Mouse (Mus musculus) olfactory bulb, adult 2 months (tissue): ENCODE data around the gene Atp2c1. TPM values are rescaled to one million over a fixed set of nuclear protein-coding genes. Genes with fewer than 3 reads are reported as not detected.

Source experiments
- H3K27ac ChIP-seq: fragments of 200-500 bp; 2 replicates; pipeline ENCODE4 v1.5.1; 2012; ENCODE audit warnings: low read depth, low read length; ENCODE audit not compliant: insufficient read depth
- H3K4me1 ChIP-seq: fragments of 200-500 bp; 2 replicates; pipeline ENCODE4 v1.6.1; 2012; ENCODE audit warnings: low read length; ENCODE audit not compliant: control insufficient read depth, insufficient read depth
- H3K4me3 ChIP-seq: fragments of 200-500 bp; 2 replicates; pipeline ENCODE4 v1.5.1; 2012; ENCODE audit warnings: mild to moderate bottlenecking, low read depth, low read length, moderate library complexity; ENCODE audit not compliant: insufficient read depth
- CTCF ChIP-seq: fragments of 200-500 bp; IDR thresholded peaks from 2 replicates; pipeline ENCODE4 v1.5.1; 2012; ENCODE audit warnings: low read depth, mild to moderate bottlenecking, low read length, moderate library complexity; ENCODE audit not compliant: insufficient read depth
- POLR2A ChIP-seq: fragments of 200-500 bp; IDR thresholded peaks from 2 replicates; pipeline ENCODE4 v1.6.1; 2012; ENCODE audit warnings: mild to moderate bottlenecking, low read depth, low read length, moderate library complexity; ENCODE audit not compliant: insufficient read depth
- WGBS: fragments of 180-500 bp; shearing (Covaris S2); methylation state at CpG from one replicate; pipeline ENCODE4 v1.1.7; 2018; 5-methylcytosine and 5-hydroxymethylcytosine counted together
- polyA plus RNA-seq: library from polyadenylated mRNA; stranded (reverse); fragments of >200 nt; gene quantifications from 2 replicates; pipeline ENCODE4 v1.2.4, GENCODE M21; 2012; ENCODE audit warnings: low replicate concordance; ENCODE audit not compliant: missing spikeins, insufficient read depth, insufficient read length

Gene Atp2c1
- polyA plus RNA-seq = 454 TPM in 1 of 2 replicates, not detected in the other

DNA sequence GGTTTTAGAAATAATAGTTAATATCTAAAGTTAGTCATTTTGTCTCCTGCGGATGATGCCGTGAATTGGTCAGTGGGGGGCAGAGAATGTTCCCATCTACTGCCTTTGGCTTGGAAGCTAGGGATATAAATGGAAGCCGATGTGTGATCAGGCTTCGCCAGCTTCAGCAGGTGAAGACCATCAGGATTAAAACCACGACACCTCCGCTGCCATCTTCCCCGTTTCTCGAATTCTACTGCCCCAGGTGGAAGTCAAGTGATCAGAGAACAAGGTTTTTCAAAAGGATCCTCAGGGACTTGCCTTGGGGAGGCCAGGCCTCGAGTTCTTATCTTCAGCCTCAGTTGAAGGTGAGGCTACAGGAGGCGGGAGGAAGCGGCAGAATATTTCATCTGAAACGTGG, at the start of gene Atp2c1:
Gene Atp2c1 (minus strand): TSS at position 101 of the 400 bp plus-strand sequence.
- H3K4me3 ChIP-seq = no peak within 1 kb of the TSS
- TF ChIP-seq CTCF (no peak), POLR2A (no peak)
- no peaks in the 10 kb centered on the region for H3K4me1 ChIP-seq
- H3K27ac ChIP-seq = no peak within 1 kb of the TSS
- WGBS = 93% methylated on average over 12 of the region's 12 CpGs

GRCm38 (mm10) chr9:105557452-105557851, 30.3 kb upstream of the Atp2c1 start:
- no peak overlapping the region for H3K27ac ChIP-seq
- no peak for TF ChIP-seq CTCF
- no peak for TF ChIP-seq POLR2A
- peaks cover 5% of the 10 kb centered on the region for H3K4me1 ChIP-seq
- no peak overlapping the region for H3K4me3 ChIP-seq
- WGBS = 89% methylated on average over 5 of the region's 5 CpGs

- WGBS = 82% methylated on average over 8 of the region's 8 CpGs
These were observed 29.1 kb upstream of the Atp2c1 start for GRCm38 (mm10) chr9:105556141-105556735.

DNA sequence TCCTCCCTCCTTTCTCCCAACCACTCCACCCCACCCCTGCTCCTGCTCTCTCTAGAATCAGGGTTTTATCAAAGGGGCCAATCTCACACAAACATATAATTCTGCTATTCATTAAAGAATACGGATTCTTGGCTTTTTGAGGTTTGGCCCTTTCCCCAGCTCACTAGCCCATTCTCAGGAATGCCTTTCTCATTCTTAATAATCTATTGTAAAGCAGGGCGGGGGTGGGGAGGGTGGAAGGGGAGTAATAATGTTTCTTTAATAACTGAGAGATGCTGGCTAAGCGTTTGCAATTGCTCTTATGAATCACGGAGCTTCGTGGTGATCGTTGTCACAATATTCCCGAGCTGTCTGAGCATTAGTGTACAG, 27.3 kb upstream of the Atp2c1 start:
- TF ChIP-seq CTCF (no peak), POLR2A (no peak)
- H3K4me1 ChIP-seq = peaks cover 5% of the 10 kb centered on the region
- WGBS = 33% methylated on average over 7 of the region's 7 CpGs
- H3K27ac ChIP-seq = no peak overlapping the region
- no peak overlapping the region for H3K4me3 ChIP-seq

More at GRCm38 (mm10) chr9:105556141-105556735, 29.1 kb upstream of the Atp2c1 start:
- Histone ChIP-seq H3K4me1 (peaks cover 5% of the 10 kb centered on the region), H3K27ac (no peak overlapping the region), H3K4me3 (no peak overlapping the region)
- TF ChIP-seq POLR2A (no peak), CTCF (no peak)

DNA sequence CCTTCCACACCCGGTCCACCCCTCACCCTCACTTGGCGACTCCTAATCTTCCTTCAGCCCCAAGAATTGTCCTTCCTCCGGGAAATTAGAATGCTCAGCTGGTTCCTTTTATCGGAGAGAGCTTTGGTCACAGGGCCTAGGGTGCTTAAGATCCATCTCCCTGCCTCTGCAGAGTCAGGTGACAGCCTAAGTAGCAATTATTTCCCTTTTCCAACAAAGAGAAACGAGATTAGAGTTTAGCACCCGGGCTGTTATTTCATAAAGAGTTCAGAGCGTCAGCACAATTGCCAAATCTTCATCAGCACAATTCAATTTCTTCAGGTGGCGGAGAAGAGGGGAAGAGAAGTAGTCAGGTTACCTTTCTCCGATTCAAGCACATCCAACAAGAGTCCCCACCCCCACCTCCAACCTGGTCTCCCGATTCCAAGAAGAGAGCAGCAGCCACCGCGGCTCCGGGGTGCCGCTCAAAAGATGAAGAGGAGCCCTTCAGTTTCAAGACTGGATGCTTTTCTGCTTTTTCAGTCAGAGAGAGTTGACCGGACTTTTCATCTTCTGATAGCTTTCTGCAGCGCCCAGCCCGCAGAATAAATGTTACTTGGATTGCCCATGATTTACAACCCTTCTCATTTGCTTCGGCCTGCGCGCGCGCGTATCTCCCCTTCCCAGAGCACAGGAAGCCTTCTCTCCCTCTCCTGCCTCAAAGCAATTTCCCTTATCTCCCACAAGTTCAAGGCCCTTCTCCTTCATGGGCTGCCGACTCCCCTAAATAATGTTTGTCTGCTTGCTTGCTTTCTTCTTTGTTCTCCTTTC, 26.7 kb upstream of the Atp2c1 start:
- WGBS = 33% methylated on average over 24 of the region's 24 CpGs
- TF ChIP-seq CTCF (no peak), POLR2A (no peak)
- no peak overlapping the region for H3K4me3 ChIP-seq
- peaks cover 5% of the 10 kb centered on the region for H3K4me1 ChIP-seq
- H3K27ac ChIP-seq = no peak overlapping the region

DNA sequence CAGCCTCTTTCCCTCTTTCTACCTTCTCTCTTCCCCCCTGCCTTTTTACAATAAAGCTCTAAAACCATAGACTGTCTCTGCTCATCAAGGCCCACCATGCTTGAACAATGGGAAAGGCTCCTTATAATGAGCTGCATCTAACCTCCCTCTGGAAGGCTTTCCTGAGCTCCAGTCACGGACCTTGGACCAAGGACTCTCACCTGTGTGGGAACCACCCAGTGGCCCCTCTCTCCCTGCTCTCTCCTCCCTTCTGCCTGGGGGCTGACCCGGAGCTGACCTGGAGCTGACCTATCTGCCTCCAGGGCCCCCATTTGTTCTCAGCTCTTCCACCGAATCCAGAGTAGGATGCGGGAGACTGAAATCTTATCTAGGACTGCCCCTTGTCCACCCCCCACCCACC, 24.3 kb upstream of the Atp2c1 start:
- H3K4me1 ChIP-seq = peaks cover 5% of the 10 kb centered on the region
- H3K27ac ChIP-seq = no peak overlapping the region
- H3K4me3 ChIP-seq = no peak overlapping the region
- WGBS = 73% methylated on average over 4 of the region's 4 CpGs
- TF ChIP-seq CTCF = no peak
- no peak for TF ChIP-seq POLR2A

DNA sequence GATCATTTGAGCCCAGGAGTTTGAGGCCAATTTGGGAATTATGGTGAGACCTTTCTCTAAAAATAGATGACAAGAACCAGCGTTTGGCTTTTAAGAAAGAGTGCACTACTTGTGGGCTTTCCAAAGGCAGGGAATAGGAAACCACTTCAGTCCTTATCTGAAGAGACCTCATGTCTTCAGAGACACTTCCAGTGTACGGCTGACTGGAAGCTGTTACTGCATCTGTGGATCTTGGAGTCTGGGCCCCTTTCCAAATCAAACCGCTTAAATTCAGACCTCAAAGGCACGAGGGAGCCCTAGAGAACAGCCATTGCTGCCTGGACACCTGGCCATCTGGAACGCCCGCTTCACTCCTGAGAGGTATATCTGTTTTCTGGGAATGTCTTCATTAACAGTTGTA, 22.0 kb upstream of the Atp2c1 start:
- Histone ChIP-seq H3K4me3 (no peak overlapping the region), H3K27ac (no peak overlapping the region), H3K4me1 (peaks cover 4% of the 10 kb centered on the region)
- TF ChIP-seq CTCF (no peak), POLR2A (no peak)
- WGBS = 65% methylated on average over 6 of the region's 6 CpGs

DNA sequence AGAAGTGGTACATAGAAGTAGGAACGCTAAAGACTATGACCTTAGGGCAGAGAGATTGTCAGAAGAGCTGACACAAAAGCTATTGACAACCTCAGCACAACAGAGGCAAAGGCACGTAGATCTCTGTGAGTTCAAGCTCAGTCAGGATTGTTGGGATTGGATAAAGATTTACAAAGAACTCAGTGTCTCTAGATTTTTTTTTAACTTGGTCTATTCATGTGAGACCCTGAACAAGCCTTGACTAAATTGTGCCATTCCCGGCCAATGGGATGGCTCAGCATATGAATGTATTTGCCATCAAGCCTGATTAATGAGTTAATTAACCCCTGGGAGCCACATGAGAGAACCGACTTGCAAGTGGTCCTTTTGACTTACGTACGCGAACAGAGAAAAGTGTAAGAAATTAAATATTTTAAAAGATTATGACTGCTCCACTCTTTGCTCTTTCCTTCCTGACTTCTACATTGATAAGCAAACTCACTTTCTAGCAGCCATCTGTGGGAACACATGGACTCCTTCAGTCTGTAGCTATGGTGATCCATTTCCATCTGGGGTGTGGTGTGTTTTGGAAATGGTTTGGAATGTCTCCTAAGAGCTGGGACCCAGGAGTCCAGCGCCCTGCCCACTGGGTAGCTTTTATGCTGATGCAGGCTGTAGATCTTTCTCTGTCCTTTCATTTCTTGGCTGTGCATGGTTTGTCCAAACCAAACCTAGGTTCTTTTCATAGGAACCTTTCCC, 17.1 kb upstream of the Atp2c1 start:
- Histone ChIP-seq H3K4me1 (no peaks in the 10 kb centered on the region), H3K27ac (no peak overlapping the region), H3K4me3 (no peak overlapping the region)
- WGBS = 67% methylated on average over 8 of the region's 8 CpGs
- no peak for TF ChIP-seq POLR2A

- Histone ChIP-seq H3K4me3 (no peak overlapping the region), H3K27ac (no peak overlapping the region), H3K4me1 (no peaks in the 10 kb centered on the region)
- TF ChIP-seq POLR2A (no peak), CTCF (no peak)
- WGBS = 29% methylated on average over 8 of the region's 8 CpGs
These were observed 10.4 kb upstream of the Atp2c1 start for GRCm38 (mm10) chr9:105537473-105537872.
